Mouse (Mus musculus) kidney, postnatal 4 days (tissue): Measurements from ENCODE around the gene Als2.

ENCODE experiments used
- DNase-seq, 2 experiments: peaks; one replicate each; pipeline ENCODE4 v3.0.0; 2021; ENCODE audit warnings: mixed read lengths in 2 of 2

The Als2 gene

DNA sequence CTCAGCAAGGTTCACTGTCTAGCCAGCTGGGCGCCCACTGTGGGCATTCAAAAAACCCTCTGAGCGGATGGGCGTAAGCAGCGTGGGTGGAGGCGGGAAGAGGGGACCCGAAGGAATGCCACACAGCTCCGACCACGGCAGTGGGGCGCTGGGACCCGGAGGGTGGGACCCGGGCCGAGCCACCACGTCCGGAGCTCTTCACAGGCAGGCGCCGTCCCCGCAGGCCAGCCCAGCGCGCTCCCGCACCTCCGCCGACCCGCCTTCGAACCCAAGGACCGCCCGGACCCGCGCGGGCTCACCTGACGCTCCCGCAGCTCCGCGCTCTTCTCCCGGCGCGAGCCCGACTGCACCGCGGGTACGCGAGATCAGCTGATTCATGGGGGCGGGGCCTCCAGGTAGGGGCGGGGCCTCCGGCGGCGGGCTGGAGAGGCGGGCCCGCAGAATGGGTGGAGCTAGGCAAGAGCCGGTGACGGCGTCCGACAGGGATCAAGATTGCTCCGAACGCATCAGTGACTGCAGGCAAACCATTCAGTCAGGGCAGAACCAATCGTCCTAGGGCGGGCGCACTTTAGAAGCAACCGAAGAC is at the start of gene Als2:
Gene Als2, minus strand, starts transcription at position 376 of the 586 bp plus-strand sequence.
- DNase-seq, result peak; percentile 100

DNA sequence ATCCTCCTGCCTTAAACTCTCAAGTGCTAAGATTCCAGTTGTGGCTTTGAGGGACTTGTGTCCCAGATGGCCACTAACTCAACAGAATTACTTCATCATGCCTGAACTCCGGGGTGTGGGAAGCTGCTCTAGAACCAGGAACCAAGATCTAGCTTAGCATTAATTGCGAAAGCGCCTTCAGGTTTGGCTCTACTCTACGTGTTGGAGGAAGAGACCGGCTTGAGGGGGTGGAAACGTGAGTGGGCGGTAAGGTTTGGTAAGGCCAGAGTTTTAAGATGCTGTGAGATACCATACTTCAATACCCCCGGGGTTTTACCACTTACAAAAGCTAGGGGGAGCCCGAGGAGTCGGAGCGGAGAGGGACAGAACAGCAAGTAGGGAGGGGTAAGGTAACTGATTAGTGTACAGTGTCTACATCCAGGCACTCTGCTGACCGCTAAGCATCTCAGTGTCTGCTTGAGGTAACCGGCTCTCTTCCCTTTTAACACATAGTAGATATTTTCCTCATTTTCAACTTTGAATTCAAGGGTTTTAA is 49.4 kb upstream of the Als2 start:
- no peak for DNase-seq

DNA sequence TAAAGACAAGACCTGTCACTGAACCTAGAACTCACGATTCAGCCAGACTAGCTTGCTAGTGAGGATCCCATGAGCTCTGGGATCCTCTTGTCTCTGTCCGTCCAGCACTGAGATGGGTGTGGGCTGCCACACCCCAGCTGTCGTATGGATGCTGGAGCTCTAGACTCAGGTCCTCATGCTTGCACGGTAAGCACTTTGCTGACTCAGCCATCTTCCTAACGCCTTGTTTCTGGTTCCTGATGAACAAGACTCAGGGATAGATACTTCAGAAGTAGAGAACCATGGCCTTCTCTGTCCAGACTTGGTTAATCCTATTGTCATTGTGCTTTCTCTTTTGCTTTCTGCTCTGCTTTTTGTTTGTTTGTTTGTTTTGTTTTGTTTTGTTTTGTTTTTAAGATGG is 48.8 kb upstream of the Als2 start:
- DNase-seq, result no peak

DNA sequence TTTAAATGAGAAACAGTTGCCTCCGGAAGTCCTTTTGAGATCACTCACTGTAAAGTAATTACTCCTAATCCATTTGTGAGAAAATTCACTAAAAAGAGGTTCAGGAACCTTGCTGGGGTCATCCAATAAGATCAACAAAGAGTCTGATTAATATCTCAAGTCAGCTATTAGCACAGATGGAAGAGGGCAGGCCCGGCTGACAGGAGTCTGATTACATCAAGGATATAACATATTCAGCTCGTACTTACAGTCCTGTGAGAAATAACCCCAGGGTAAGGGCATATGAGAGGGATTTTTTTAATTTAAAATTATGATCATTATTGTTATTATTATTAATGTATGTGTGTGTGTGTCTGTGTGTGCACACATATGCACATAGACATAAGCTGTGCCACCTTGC is 35.2 kb upstream of the Als2 start:
- no peak for DNase-seq

DNA sequence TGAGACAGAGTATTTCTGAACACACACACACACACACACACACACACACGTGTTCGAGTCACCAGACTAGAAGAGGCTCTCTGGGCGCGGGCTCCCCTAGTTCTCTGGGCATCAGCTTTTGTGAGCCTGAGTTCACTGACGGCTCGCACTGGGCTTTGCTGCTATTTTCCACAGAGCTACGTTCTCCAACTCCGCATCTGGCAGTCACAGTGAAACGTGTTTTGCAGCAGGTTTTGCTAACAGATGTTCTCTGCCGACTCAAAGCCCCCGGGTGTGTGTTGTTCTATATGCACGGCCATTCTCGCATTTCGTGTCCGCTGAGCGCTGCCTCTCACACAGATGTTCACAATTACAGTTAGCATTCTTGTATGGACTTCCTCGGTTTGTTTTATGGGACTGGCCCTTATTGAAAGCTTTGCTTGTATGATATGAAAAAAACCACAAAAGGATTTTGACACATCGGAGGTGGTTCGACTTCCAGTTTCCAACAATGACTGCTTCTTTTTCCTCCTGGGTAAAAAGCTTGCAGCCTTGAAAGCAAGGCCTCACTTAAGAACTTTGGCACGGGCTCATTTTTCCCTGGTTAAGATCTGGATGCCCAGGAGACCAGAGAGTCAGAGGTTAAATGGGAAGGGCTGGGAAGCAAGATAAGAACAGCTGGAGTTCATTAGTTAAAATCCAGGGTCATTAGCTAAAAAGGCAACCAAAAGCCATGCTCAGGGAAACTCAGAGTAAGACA is 33.1 kb upstream of the Als2 start:
- DNase-seq, result peak; percentile 36 to 61

DNA sequence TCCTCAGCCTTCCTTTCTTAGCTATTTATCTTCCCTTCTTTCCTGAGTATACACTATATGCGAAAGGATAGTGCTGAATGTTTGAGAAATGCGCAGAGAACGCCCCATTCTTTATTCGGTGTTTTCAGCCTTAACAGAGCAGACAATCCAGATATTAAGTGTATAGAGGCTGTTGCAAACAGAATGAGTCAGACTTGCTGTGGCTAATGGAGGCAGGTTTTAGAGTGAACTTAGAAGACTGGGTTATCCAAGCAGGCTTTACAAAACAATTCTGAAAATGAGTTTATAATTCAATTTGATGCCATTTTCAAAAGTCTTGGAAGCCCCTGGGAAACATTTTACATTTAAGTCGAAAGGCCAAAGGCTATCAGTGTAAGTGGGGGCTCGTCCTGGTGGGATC is 32.4 kb upstream of the Als2 start:
- DNase-seq, result no peak

DNA sequence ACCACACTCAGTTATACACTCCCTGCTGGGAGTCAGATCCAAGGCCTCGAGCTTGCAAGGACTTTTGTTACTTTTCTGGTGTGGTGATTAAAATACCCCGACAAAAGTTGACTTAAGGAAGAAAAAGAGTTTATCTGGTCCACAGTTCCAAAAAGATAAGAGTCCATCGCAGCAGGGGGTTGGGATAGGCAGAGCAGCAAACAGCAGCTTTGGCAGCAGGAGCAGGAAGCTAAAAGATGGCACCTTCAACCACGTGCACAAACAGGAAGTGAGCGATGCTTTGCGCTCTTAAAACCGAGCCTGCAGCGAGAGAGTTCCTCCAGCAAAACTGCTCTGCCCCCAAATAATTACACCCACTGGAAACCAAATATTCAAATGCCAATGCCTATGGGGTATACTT is 31.9 kb upstream of the Als2 start:
- DNase-seq, result no peak

DNA sequence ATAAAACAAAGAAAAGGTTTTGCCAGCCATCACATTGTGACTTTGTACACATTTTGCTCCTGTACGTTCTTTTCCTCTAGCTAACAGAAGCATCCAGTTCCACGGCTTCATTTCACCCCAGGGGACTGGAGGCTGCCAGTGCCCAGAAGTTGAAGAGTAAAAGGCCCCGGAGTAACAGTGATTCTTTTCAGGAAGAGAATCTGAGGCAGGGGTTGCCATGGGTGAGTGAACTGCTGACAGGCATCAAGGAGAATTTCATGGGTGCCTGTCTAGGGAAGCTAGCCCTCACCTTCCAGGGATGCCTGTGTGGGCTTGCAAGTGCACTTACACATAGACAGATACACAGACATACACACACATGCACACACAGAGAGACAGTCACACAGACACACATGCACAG is 20.7 kb upstream of the Als2 start:
- no peak for DNase-seq

DNA sequence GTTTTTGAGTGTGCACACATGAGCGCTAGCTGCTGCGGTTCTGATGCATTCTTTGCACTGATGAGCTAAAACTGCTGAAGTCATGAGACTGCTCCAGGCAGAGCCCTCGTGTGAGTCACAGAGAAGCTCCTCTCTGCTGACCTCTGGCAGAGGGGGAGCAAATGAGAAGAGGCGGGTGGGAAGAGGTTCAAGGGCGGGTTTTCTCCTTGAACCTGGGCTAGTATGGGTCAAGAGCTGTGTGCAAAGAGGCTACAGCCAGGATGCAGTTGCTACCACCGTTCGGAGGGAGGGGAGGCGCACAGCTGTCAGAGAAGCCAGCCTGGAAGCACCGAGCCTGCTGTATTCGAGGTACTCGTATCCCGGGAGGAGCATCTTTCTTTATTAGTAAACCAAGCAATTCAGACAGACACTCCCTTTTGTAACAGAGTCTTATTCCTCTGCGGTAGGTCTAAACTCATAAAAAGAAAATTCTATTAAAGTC is 19.8 kb upstream of the Als2 start, which contains the start of gene Cdk15:
Gene Cdk15, plus strand, starts transcription at position 156 of the 481 bp plus-strand sequence.
- peak; percentile 33 to 53 for DNase-seq

DNA sequence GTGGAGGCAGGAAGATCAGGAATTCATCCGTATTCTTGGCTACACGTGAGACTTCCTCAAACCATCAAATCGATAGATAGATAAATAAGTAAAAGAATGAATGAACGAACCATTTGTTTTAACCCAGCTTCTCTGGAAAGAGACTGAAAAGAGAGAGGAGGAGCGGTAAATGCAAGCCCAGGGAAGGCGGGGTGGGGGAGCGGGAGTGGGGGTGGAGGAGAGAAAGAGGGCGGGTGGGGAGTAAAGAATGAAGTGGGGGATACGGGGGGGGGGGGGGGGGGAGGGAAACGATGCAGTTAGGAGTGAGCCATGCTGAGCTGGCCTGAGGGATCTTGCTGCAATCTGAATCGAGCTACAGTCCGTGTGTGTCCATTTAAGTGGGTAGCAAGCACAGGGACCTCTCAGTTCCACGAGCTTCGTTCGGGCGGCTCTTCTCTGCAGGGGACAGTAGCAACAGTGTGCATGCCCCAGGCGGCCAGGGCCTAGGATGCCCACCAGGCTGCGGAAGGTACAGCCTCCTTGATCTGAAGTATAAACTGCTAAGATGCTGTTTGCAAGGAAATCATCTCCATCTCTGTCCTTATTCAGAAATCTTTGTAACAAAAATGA is 16.4 kb upstream of the Als2 start:
- peak; percentile 34 to 47 for DNase-seq

DNA sequence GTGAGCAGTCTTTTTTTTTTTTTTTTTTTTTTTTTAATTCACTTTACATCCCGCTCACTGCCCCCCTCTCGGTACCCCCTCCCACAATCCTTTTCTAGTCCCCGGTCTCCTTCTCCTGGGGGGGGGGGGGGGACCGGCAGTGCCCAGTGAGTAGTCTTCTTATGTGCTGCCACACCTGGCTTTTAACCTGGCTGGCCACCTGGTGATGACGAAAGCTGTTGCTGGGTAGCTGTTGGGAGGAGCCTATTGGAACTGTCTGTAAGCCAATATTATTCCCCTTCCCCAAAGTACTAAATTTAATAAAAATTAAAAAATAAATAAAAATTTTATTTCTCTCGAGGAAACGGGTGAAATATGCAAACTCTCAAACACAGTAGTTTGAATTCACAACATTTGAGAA is 15.7 kb upstream of the Als2 start:
- peak; percentile 59 to 68 for DNase-seq

DNA sequence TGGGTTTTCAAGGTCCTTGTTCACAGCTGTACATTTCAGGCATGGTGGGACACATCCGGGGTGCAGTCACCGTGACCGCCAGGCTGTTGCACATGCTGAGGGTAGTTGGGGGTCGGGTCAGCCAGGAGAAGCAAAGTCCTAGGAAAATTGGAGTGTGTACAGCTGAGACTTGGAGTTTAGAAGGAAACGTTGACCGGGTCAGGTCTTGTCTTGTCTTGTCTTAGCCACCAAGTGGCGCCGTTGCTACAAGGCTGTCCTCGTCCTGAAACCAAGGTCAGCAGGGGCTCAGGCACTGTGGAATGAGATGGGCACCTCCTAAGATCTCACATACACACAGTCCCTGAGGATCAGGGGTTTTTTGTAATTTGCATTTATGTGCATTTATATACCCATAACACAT is 10.6 kb upstream of the Als2 start:
- DNase-seq, result peak; percentile 76 to 83

DNA sequence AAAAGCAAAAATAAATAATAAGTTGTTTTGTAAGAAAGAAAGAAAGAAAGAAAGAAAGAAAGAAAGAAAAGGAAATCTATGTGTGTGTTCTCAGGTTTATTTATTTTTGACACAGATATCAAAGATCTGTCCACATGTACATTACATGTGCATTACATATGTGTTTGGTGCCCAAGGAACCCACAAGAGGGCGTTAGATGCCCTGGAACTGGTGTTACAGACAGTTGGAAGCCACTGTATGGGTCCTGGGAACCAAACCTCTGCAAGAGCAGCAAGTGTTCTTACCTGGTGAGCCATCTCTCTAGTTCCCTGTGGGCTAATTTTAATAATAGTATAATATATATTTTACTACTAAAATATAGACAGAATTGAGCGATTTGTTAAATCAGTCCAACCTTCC is 6.7 kb upstream of the Als2 start:
- no peak for DNase-seq

DNA sequence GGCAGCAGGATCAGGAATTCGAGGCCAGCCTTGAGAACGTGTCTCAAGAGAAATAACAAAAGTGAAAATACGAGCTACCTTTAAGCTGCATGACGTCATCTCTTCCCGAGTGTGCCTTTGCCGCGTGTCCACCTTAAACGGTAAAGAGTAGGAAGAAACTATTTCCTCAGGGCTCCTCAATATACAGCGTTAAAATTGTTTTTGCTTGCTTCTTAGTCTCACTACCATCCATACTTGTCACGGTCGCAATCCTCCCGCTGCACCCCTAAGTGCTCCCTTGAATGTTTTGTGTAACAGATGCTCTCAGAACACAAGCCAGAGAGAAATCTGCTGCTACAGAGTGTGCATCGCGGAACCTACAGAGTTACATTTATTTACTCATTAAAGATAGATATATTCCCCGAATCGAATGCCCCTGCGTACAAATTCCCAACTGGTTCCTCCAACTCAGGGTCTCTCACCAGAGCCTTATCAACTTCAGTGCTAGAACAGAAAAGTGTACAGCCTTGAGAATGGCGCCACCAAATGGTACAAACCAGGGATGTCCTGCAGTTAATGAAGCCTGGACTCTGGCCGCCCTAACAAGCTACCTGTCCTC is 682 bp upstream of the Als2 start:
- peak; percentile 79 to 85 for DNase-seq

DNA sequence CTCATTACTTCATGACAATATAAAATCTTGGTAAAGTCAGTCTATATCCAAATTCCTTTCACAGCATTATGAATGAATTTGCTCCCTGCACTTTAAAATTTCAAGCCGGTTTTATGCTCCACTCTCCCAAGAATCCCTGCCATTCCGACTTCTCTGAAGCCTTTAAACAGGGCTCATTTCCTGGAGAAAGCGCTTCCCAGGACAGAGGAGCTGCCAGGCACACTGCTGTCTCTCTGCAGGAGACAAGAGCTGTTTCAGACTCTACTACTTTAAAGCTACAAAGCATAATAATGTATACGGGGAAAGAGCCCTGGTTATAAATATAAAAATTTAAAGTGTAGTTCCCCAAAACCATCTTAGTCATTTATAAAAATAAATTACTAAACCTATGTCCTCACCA is 7.8 kb downstream of the Als2 start:
- DNase-seq, result no peak

DNA sequence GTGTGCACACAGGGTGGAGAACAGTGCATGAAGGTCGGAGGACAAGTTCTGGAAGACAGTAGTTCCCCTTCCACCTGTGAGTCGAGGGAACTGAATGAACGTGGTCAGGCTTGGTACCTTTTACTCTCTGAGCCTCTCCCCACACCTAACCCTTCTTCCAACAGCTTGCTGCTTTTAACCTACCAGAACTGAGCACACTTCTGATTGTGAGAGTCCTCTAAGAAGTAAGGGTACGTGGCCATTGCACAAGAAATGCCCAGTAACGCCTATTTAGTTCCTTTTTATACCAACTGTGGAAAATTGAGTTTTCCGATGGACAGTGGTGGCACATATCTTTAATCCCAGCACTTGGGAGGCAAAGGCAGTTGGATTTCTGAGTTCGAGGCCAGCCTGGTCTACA is 8.5 kb downstream of the Als2 start:
- no peak for DNase-seq

DNA sequence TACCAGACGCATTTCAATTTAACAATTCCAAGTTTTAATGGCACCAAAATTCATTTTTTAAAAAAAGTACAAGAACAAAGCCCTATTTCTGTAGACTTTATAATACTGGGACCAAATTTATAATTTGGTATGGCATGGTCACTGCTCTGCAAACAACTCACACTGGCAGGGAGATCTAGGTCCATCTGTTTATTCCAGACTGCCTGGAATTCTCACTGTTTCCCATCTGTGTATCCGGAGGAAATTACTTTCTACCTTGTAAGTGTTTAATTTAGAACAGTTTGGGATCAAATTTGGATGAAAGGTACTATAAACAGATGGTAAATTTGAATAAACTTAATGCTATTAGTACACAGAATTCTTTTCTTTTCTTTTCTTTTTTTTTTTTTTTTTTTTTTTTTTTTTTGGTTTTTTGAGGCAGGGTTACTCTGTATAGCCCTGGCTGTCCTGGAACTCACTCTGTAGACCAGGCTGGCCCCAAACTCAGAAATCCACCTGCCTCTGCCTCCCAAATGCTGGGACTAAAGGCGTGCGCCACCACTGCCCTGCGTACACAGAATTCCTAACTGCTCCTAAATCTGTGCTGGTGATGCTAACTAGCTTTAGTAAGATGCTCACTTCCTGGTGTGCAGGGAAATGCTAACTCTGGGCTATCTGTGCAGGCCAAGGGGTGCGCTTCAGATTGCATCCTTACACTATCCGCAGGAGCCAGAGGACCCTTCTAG is 14.8 kb downstream of the Als2 start:
- no peak for DNase-seq

DNA sequence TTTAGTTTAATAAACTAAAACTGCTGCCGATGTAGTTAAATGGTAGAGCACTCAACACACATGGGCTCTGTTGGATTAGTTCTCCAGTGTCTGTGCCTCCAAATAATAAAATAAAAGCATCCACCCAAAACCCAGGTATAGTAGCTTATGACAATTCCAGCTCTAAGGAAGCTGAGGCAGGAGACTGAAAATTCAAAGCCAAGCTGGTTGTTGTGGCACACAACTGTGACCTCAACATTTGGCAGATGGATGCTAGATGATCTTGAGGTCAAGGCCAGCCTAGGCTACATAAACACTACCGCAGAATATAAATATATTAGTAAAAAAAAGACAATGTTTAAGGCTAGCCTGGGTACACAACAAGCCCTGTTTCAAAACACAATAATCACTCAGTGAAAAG is 15.4 kb downstream of the Als2 start:
- no peak for DNase-seq

DNA sequence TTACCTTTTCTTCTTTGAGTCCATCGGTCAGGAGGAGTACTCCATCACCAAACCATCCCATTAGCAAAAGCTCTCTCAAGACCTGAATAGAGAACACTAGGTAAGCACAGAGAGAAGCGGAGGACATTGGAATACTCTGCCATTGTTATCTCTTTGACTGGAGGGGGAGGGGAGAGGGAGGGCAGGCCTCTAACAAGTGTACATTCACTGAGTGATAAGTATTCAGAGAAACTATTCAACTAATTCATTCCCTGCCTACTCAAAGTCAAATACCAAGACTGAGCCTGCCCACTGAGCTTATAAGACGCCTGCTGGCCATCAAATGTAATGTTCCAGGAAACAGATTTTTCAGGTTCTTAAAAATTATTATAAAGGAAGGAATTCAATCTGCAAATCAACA is 16.7 kb downstream of the Als2 start:
- no peak for DNase-seq

DNA sequence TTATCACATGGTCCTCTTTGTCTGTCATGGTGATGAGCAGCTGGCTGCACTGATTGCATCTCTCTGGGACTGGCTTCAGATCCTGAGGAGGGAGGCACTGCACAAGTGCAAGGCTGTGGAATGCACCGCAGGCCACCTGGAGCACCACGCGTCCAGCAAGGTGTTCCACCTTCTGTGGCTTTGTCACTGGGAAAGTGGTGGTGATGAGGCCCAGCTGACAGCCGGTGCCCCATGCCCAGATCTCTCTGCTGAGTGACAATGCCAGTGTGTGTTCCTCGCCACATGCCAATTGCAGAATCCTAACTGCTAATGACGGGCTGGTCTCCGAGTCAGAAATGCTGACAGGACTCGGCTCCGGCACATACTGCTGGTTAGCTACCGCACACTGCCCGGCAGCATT is 21.6 kb downstream of the Als2 start:
- no peak for DNase-seq

DNA sequence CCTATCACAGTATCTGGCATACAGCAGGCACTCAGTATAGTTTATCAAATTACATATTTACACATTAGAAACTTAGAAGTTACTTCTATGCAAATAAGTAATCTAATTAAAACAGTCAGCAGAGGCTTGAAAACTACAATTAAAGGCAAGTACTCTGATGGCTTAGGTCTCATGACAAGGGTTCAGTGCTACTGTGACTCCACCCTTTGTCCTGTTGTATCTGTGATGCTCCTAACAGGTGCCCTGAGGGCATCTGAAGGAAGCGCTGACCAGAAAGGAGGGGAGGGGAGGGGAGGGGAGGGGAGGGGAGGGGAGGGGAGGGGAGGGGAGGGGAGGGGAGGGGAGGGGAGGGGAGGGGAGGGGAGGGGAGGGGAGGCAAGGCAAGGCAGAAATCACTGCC is 24.1 kb downstream of the Als2 start:
- no peak for DNase-seq

DNA sequence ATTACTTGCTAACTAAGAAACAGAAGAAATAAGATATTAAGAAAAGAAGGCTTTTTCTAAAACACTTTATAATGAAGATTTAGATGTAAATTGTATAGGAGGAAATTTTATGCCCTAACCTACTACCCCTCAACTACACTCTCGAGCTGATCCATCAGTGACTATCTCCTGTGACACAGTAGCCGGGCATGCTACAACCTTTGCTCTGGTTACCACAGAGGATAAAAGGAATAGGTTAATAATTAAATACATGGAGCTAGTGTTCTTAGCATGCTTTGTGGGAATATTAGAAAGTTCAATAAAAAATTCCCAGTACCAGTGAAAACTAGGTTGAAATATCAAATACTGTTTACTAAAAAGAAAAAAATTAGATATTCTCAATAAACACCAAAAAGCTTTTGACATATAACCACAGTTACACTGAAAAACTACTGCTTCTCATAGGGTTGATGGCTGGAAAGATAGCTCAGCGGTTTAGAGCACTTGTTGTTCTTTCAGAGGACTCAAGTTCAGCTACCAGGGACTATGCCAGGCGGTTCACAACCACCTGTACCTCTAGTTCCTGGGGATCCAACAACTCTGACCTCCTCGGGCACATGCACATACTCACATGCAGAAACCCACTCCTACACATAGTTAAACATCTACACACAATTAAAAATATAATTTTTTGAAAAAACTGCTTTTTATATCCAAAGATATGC is 24.8 kb downstream of the Als2 start:
- DNase-seq, result peak in 1 of 2 experiments; percentile 26
